Mouse (Mus musculus) forebrain, postnatal 0 days (tissue): Measurements from ENCODE around the gene Cep170b. TPM values are rescaled to one million over a fixed set of nuclear protein-coding genes. Genes with fewer than 3 reads are reported as not detected.

ENCODE experiments used
- ATAC-seq: fragments of 200-750 bp; cut with Nextera tagmentation; 2 replicates; pipeline ENCODE4 v1.8.0; 2017; ENCODE audit warnings: mild to moderate bottlenecking, moderate library complexity
- DNase-seq: peaks from one replicate; pipeline ENCODE4 v3.0.0-alpha.2; 2015
- H3K27ac ChIP-seq: fragments of 300-500 bp; sonication (generic); 2 replicates; pipeline ENCODE4 v1.5.1; 2014; ENCODE audit warnings: low read depth, mild to moderate bottlenecking, antibody characterized with exemption, low read length, moderate library complexity, mixed read lengths
- H3K27me3 ChIP-seq: fragments of 300-500 bp; sonication (generic); 2 replicates; pipeline ENCODE4 v1.6.1; 2014; ENCODE audit warnings: mild to moderate bottlenecking, low read length, mixed read lengths; ENCODE audit not compliant: insufficient read depth
- H3K36me3 ChIP-seq: fragments of 300-500 bp; sonication (generic); 2 replicates; pipeline ENCODE4 v1.6.1; 2014; ENCODE audit warnings: mild to moderate bottlenecking, moderate library complexity; ENCODE audit not compliant: insufficient read depth
- H3K4me1 ChIP-seq: fragments of 300-500 bp; sonication (generic); 2 replicates; pipeline ENCODE4 v1.6.1; 2014; ENCODE audit warnings: antibody characterized with exemption; ENCODE audit not compliant: insufficient read depth
- H3K4me2 ChIP-seq: fragments of 300-500 bp; sonication (generic); 2 replicates; pipeline ENCODE4 v1.6.1; 2014; ENCODE audit warnings: low read depth, mild to moderate bottlenecking, moderate library complexity
- H3K4me3 ChIP-seq: fragments of 300-500 bp; sonication (generic); 2 replicates; pipeline ENCODE4 v1.5.1; 2014; ENCODE audit warnings: low read depth, low read length, mixed read lengths
- H3K9ac ChIP-seq: fragments of 300-500 bp; sonication (generic); 2 replicates; pipeline ENCODE4 v1.6.1; 2014; ENCODE audit warnings: mild to moderate bottlenecking
- H3K9me3 ChIP-seq: fragments of 300-500 bp; sonication (generic); 2 replicates; pipeline ENCODE4 v1.6.1; 2016; ENCODE audit warnings: low read length
- CTCF ChIP-seq: sonication (generic); IDR thresholded peaks from 2 replicates; pipeline ENCODE4 v1.5.1; 2016; ENCODE audit warnings: antibody characterized with exemption, control low read depth, low read depth
- WGBS: fragments of 180-500 bp; shearing (Covaris S2); extraction: QIAGEN DNeasy Blood & Tissue Kit; methylation state at CpG from one replicate; pipeline ENCODE4 v1.1.7; 2014; 5-methylcytosine and 5-hydroxymethylcytosine counted together
- polyA plus RNA-seq: library from polyadenylated mRNA; unstranded; fragments of >200 nt; fragmentation: Nextera tagmentation; extraction: Ambion mirVana; gene quantifications from 2 replicates; pipeline ENCODE4 v1.2.1, GENCODE M21; 2015
- total RNA-seq: library from RNA; depleted of rRNA; stranded (reverse); fragments of >200 nt; gene quantifications from 2 replicates; pipeline ENCODE4 v1.2.3, GENCODE M21; 2014

Gene Cep170b
- total and polyA plus RNA-seq, 2 experiments from 2014 or later = 31.6 to 86.7 TPM

GRCm38 (mm10) chr12:112688458-112688857, 31.8 kb upstream of the Cep170b start:
- Histone ChIP-seq H3K4me1 (peaks cover 7% of the 10 kb centered on the region), H3K9me3 (0 out of 2 replicates have a peak, but pooled peaks cover 3% of the 10 kb centered on the region), H3K9ac (no peak overlapping the region), H3K27me3 (no peaks in the 10 kb centered on the region), H3K4me3 (no peak overlapping the region), H3K27ac (no peak overlapping the region), H3K36me3 (no peaks in the 10 kb centered on the region), H3K4me2 (no peak overlapping the region)
- ATAC-seq = no peak
- 84% methylated on average over 15 of the region's 15 CpGs for WGBS
- no peak for DNase-seq
- no peak for TF ChIP-seq CTCF

- DNase-seq = peak; percentile 98
- Histone ChIP-seq H3K36me3 (no peaks in the 10 kb centered on the region), H3K4me3 (peak overlapping the region; percentile 53), H3K27me3 (no peaks in the 10 kb centered on the region), H3K4me2 (peak overlapping the region; percentile 65), H3K9ac (peak overlapping the region; percentile 72), H3K9me3 (no peaks in the 10 kb centered on the region), H3K4me1 (peaks cover 10% of the 10 kb centered on the region), H3K27ac (peak overlapping the region; percentile 89)
- TF ChIP-seq CTCF = no peak
- 3% methylated on average over 54 of the region's 54 CpGs for WGBS
- ATAC-seq = peak; percentile 96
Observed at GRCm38 (mm10) chr12:112693185-112694126, 26.8 kb upstream of the Cep170b start.

- DNase-seq = no peak
- Histone ChIP-seq H3K9ac (peak overlapping the region; percentile 72), H3K9me3 (no peaks in the 10 kb centered on the region), H3K27me3 (no peaks in the 10 kb centered on the region), H3K4me3 (peak overlapping the region; percentile 53), H3K27ac (peak overlapping the region; percentile 89), H3K4me1 (peaks cover 10% of the 10 kb centered on the region), H3K4me2 (peak overlapping the region; percentile 65), H3K36me3 (no peaks in the 10 kb centered on the region)
- WGBS = 78% methylated on average over 10 of the region's 10 CpGs
- TF ChIP-seq CTCF = no peak
- no peak for ATAC-seq
Observed at GRCm38 (mm10) chr12:112694127-112694475, 26.2 kb upstream of the Cep170b start.

GRCm38 (mm10) chr12:112696806-112697425, 23.3 kb upstream of the Cep170b start:
- Histone ChIP-seq H3K36me3 (no peaks in the 10 kb centered on the region), H3K27ac (no peak overlapping the region), H3K9me3 (no peaks in the 10 kb centered on the region), H3K4me1 (peaks cover 10% of the 10 kb centered on the region), H3K9ac (no peak overlapping the region), H3K4me2 (no peak overlapping the region), H3K27me3 (no peaks in the 10 kb centered on the region), H3K4me3 (no peak overlapping the region)
- ATAC-seq = no peak
- TF ChIP-seq CTCF = no peak
- WGBS = 82% methylated on average over 3 of the region's 3 CpGs
- DNase-seq = no peak

- H3K4me2 ChIP-seq = peak overlapping the region; percentile 3; the same call in 1 of the 2 replicates
Observed at GRCm38 (mm10) chr12:112700522-112700921, 19.7 kb upstream of the Cep170b start.

GRCm38 (mm10) chr12:112702374-112703320, 17.6 kb upstream of the Cep170b start:
- DNase-seq = no peak
- TF ChIP-seq CTCF = no peak

More at GRCm38 (mm10) chr12:112700522-112700921, 19.7 kb upstream of the Cep170b start:
- no peak for TF ChIP-seq CTCF
- H3K4me3 ChIP-seq = no peak overlapping the region
- no peak overlapping the region for H3K27ac ChIP-seq
- DNase-seq (no peak), ATAC-seq (peak; percentile 58)
- no peaks in the 10 kb centered on the region for H3K27me3 ChIP-seq
- 15% methylated on average over 15 of the region's 15 CpGs for WGBS
- H3K9ac ChIP-seq = no peak overlapping the region
- no peaks in the 10 kb centered on the region for H3K9me3 ChIP-seq
- no peaks in the 10 kb centered on the region for H3K4me1 ChIP-seq
- no peaks in the 10 kb centered on the region for H3K36me3 ChIP-seq

More at GRCm38 (mm10) chr12:112702374-112703320, 17.6 kb upstream of the Cep170b start:
- Histone ChIP-seq H3K4me3 (no peak overlapping the region), H3K4me1 (peaks cover 3% of the 10 kb centered on the region; the same call in 1 of the 2 replicates), H3K36me3 (no peaks in the 10 kb centered on the region), H3K27me3 (no peaks in the 10 kb centered on the region), H3K4me2 (no peak overlapping the region), H3K9ac (no peak overlapping the region), H3K9me3 (no peaks in the 10 kb centered on the region), H3K27ac (no peak overlapping the region)
- no peak for ATAC-seq
- WGBS = 81% methylated on average over 6 of the region's 6 CpGs
